Mouse (Mus musculus) kidney, adult 9 months (tissue): ENCODE measurements around the gene 4931406P16Rik.

ENCODE experiments used
- DNase-seq: peaks from one replicate; pipeline ENCODE4 v3.0.0; 2022

Gene 4931406P16Rik

DNA sequence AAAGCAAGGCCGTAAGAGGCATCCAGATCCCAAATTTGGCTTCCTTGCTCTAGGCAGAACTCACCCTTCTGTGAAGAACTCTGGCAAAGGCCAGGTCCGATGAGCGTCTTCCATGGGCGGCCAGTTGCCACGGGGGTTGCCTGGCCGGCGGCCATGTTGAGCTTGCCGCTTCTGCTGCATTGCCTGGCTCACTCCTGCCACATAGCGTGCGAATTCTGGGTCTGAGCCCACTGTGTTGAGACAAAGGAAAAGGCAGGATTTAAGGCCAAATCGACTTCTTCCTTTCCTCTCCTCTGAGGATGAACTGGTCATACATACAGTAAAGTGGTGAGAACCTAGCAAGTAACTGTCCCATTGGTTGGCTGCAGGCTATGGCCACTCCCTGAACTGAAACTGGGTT is 71.2 kb downstream of the 4931406P16Rik start:
- DNase-seq = no peak

DNA sequence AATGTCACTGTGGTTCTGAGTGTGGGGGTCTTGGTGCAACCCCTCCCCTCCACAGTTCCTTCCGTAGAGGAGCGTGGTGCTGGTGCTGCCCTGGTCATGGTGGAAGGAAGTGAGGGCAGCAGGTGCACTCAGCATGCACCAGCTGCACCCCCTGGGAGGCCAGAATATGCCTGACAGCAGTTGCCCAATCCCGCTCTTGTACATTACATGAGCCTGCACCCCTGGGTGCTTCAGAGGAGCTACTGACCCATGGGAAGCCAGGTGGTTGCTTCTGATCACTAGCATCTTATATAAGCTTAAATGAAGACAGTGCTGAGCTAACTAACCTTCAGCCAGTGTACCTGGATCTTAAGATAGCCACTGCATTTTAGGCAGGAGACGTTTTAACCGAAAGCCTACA is 75.3 kb downstream of the 4931406P16Rik start:
- DNase-seq = no peak

DNA sequence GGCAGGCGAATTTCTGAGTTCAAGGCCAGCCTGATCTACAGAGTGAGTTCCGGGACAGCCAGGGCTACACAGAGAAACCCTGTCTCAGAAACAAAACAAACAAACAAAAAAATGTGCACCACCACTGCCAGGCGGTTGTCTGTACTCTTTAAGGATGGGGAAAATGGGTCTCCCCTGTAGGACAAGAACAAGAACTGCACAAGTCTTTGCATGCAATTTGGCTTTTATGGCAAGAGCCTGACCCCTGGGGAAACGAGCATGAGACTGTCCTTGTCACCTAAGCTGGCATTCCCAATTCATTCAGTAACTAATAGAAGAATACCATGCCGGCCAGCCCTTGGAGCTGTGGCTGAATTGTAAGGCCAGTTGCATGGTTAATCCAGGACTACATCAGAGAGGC is 77.7 kb downstream of the 4931406P16Rik start:
- DNase-seq = no peak

DNA sequence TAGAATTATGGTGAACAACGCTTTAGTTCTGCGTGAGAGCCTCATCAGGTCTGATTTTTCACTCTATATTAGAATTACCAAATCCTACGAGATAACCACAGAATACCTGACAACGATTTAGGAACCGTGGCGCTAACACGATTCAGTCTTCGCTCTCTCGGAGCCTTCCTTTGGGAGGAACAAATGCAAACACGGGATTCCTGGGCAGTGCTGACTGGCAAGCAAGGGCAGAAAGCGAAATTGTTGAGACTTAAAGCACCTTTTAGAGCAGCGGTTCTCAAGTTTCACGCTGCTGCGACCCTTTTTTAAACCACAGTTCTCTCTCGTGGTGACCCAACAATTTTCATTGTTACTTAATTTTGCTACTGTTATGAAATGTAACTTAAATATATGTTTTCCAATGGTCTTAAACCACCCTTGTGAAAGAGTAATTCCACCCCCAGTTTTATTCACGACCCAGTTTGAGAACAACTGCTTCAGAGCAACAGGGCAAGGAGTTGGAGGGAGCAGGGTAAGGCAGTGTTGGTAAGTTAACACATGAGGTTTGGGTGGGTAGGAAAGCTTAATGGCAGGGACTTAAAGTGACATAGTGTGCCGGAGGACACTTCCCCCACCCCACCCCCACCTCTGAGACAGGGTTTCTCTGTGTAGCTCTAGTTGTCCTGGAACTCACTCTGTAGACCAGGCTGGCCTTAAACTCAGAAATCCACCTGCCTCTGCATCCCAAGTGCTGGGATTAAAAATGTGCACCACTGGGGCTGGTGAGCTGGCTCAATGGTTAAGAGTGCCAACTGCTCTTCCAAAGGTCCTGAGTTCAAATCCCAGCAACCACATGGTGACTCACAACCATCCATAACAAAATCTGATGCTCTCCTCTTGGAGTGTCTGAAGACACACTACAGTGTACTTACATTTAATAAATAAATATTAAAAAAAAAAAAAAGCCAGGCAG is 78.5 kb downstream of the 4931406P16Rik start:
- no peak for DNase-seq

DNA sequence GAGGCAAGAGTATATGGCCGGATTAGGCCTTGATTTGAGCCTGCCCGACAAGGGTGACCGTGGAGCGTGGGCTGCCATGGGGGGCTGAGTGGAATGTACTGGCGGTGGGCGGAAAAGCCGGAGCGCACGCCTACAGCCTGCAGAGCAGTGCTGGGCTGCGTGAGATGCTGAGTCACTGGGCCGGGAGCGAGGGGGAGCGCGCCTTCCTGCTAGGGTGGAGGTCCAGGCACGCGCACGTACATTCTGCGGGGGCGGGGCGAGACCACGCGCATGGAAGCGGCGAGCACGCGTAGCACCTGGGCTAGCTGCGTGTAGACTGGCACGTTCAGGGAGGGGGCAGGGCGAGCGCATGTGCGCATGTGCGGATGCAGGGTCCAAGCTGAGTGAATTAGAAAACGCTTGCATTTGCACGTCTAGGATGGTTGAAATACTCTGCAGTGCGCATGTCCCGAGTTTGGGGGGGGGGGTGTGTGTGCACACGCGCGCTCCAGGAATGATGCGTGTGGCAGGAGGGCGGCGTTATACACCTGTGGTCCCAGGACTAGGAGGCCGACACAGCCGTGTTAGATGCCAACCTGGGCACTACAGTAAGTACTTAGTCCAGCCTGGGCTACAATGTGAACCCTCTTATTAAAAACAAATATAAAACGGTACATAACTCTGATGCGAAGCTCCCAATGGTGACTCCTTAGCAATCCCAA is 79.3 kb downstream of the 4931406P16Rik start:
- DNase-seq = peak; percentile 100

DNA sequence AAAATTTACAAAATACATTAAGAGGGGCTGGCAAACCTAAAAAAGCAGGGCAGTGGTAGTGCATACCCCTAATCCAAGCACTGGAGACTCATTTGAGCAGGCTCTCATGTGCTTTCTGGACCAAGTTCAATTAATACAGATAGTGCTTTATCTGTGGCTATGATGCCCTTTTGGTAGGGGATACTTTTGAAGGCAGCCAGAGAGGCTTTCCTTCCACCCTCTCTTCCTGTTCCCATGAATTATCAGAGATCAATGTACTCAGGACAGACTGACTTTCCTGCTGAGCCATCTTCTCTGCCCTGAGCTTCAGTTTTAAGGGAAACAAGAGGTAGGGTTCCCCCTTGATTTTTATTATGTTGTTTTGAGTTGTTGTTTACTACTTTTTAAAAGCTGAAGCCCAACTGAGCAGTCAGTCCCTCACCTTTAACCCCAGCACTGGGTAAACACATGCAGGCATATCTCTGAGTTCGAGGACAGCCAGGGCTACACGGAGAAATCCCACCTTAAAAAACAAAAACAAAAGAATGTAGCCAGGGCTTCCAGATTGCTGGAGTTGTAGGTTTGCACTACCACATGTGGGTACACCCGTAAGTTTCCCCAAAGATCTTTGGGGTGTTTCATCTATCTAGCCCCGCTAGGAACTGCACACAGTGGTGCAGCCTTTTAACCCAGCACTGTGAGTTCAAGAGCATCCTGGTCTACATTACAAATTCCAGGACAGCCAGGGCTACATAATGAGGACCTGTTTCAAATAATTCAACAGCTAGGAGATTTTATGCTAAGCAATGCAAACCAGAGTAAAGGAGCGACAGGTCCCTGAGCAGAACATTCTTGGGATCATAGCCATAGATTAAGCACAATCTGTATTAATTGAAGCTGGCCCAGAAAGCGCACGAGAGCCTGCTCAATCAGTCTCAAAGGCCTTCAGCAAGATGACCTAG is 80.3 kb downstream of the 4931406P16Rik start:
- DNase-seq = no peak

DNA sequence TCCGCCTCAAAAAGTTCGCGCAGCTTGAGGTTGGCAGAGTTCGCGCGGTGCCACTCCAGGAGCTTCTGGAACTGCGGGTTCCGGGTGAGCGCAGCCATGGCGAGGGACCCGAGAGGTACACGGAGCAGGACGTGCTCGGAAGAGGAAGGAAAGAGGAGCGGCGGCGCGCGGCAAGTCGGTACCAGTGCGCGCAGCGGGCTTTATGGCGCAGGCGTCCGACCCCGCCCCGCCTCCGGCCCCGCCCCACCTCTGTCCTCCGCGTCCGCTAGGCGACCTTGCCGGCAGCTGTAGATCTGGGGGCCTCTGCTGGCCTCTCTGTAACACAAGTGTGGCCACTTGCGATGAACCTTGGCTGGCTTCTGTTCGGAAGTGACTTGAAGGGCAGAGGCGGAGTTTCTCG is 83.2 kb downstream of the 4931406P16Rik start, which contains the start of gene Gpi1:
Gene Gpi1, minus strand, starts transcription at position 221 of the 400 bp plus-strand sequence.
- peak; percentile 87 for DNase-seq

DNA sequence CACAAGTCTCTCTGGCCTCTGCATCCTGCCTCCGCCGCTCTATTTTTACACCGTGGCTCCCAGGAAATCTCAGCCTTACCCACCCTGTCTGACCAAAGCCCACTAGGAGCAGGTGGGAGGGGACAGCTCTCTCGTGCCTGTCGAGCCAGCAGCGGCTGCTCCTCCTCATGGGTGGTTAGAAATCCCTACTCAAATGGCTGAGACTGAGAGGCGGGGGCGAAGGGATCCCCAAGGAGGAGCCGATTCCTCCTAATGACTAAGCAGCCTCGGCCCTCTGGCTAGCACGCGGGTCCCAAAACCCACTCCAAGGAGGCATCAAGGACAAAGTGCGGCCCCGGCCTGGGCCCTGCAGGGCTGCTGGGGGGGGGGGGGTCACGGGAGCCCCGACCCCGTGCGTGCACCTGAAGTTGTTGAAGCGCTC is 83.7 kb downstream of the 4931406P16Rik start:
- DNase-seq = peak; percentile 59

DNA sequence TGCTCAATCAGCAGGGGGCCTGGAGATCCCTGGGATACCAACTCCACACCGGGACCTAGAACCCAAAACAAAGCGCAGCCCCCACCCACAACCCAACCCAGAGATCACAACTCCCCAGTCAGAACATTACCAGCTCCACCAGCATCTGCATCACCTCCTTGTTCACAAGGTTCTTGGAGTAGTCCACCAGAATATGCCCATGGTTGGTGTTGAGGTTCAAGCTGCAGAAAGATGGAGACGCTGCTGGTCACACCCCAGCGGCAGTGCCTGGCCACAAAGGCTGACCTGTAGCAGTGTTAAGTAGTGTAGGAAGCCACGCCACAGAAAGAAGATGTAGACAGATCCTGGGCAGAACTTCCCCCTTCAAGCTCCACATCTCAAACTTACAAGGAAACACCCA is 84.2 kb downstream of the 4931406P16Rik start:
- DNase-seq = no peak

DNA sequence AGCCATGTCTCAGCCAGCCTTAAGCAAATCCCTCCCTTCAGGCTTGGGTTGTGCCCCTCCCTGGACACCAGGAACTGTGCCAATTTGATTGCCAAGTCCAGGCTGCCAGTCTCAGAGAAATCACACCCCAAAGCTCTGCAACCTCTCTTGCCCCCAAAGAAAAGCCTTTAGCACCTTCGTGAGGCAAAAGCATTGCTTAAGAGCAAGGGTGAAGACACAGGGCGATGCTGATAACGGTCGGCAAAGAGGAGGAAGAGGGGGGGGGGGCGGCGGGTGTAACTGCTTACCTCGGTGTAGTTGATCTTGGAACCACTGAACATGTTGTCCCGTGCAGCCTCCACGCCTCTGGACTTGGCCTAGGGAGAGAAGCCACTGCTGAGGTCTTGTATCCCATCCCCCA is 84.7 kb downstream of the 4931406P16Rik start:
- DNase-seq = peak; percentile 31

DNA sequence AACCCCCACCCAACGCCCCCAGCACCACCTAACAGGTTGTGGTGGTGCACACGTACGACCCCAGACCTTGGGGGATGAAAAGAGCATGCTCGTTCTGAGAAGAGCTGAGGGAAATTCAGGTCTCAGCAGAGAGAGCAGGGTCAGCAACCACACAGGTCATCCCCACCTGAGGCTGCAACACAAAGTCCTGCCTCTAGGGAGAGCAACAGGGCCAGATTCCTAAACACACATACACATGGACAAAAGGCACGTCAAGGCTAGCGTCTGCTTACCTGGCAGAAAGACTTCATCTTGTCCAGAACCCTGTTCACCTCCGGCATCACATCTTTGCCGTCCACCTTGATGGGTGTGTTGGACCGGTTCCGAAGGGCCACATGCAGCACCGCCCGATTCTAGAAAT is 86.5 kb downstream of the 4931406P16Rik start:
- no peak for DNase-seq

DNA sequence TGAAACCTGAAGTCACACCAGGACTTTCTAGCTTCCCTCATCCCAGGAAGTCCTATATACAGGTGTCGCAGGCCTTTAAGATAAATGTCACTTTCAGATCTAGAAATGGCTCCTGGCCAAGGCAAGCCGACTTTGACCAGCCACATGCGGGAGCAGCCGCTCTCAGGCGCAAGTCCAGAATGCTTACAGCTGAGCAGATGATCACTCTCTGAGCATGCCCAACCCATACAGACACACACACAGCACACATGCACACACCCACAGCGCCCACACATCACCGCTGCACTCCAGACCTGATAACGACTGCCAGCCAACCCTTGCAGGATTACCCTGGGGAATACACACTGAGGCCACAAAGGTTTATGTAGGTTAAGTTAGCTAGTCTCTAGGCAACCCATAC is 87.3 kb downstream of the 4931406P16Rik start:
- peak; percentile 35 for DNase-seq

DNA sequence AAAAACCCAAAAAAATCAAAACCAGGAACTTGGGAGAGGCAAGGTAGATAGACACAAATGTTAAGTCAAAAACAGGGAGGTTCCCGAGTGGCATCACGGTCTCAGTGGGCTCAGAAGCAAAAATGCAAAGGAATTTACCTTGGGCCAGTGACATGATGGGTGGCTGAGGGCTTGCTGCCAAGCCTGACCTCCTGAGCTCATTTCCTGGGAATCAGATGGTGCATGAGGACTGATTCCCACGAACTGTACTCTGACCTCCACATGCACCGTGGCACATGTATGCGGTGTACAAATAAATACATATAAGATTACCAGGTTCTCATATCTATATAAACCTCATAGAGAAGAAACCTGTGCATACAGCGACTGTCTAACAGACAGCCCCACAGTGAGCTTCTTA is 89.0 kb downstream of the 4931406P16Rik start:
- DNase-seq = no peak

DNA sequence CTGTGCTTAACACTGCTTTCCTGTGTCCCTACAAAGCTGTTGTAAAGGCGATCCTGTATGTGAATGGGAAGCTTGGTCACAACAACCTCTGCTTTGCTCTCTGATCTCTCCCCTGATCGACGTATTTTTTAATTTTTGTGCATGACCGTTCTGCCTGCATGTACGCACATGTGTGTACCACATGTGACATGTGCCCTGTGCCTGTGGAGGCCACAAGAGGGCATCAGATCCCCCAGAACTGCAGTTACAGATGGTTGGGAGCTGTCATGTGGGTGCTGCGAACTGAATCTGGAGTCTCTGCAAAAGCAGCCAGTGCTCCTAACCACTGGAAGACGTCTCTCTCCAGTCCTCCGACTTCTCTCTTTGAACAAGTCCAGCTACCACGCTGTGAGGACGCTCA is 91.0 kb downstream of the 4931406P16Rik start:
- no peak for DNase-seq

DNA sequence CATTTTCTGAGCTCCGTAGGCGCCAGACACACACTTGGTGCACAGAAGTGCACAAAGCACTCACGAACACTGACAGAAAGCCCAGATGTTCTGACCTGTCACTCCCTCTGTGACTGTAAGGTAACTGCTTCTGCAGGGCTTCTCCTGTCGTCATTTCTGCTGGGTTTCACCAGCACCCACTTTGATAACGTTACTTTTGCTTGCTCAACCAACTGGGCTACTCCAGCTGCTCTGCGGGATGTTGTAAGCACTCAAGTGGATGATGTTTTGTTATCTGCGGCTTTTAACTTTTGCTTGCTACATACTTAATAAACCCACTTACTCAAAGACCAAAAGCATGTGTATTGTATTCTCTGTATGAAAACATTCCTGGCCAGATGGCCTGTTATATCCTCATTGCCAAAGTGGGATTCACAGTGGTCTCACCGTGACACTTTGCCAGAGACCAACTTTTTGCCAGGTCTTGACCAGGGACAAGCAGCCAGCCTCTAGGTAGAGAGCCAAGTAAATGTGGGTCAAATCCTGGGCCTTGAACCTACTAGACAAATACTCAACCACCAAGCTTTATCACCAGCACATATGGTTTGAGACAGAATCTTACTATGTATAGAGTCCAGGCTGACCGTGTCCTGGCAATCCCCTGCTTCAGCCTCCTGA is 91.6 kb downstream of the 4931406P16Rik start:
- DNase-seq = no peak

DNA sequence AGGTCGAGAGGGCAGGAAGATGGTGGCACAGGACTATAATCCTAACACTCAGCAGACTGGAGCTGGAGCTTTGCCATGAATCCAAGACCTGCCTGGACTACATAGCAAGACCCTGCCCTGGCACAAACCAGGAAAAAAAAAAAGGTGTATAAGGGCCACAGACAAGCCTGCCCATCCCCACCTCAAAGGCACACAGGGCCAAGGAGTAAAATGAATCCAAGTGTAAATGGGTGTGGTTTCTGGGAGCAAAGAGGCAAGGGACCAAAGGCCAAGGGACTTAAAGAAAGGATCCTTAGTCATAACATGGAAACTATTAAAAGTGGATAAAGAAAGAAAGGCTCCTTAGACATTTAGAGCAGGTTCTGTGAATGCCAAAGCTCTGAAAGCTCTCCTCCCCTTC is 94.9 kb downstream of the 4931406P16Rik start:
- DNase-seq = no peak

DNA sequence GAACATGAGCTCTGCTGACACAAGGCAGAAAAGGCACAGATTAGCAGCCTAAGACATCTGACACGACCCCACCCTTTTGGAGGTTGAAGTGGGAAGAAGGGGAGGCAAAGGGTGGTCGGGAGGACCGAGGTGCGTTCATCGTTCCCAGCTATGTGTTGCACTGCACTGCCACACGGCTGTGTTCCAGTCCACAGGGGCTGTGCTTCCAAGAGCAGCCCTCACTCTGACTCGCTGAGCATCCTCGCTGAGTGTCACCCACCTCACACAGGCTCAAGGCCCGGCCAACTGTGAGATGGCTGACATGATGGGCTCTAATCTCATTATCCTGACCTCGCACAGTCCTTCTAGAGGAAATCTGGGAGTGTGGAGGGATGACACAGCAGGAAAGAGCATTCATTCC is 96.9 kb downstream of the 4931406P16Rik start:
- no peak for DNase-seq

DNA sequence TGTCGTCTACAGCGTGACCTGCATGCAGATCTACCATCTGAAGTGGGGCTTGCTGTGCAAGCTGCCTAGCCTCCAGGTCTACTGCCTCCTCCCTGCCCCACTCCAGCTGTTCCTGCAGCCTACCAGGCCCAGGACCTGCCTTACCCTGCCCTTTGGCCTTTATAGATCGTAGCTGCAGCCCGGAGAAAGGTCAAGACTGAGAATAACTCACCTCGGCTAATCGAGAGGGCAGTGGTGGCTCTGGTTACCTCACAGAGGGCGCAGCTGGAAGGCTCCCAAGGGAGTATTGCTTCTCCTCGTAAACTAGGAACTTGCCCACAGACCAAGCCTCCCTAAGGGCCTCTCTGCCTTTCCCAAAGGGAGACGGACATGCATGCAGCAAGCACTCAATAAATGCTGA is 97.9 kb downstream of the 4931406P16Rik start:
- no peak for DNase-seq

DNA sequence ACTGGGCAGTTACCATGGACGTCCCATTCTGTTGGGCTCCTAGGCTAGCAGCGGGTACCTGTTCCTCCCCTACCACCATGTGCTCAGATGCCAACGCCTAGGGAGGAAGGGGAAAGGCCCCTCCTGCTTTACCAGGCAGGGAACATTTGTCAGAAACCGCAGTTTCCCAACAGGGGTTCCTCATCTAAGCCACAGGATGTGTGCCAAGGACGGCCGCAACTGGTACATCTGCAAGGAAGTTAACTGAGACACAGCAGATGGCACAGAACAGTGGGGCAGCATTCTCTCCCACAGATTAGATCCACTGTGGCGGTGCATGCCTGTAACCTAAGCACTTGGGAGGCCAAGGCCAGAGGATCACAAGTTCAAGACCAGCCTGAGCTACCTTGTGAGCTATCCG is 98.7 kb downstream of the 4931406P16Rik start:
- DNase-seq = no peak

DNA sequence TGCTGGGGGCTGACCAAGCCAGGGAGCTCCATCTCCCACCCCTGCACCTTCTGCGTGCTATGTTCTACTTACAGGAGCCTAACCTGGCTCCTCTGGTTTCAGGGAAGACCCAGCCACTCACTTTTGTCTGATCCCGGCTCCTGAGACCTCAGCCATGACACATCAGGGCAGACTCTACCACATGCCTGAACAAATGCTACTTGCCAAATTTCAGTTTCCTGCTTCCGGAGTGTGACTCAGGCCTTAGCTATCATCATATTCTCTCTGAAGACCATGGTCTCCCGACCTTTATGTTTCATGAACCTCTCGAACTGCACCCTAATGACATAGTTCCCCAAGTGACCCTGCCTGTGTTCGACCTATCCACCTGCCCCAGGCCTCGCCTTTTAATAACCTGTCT is 100.1 kb downstream of the 4931406P16Rik start:
- DNase-seq = no peak

DNA sequence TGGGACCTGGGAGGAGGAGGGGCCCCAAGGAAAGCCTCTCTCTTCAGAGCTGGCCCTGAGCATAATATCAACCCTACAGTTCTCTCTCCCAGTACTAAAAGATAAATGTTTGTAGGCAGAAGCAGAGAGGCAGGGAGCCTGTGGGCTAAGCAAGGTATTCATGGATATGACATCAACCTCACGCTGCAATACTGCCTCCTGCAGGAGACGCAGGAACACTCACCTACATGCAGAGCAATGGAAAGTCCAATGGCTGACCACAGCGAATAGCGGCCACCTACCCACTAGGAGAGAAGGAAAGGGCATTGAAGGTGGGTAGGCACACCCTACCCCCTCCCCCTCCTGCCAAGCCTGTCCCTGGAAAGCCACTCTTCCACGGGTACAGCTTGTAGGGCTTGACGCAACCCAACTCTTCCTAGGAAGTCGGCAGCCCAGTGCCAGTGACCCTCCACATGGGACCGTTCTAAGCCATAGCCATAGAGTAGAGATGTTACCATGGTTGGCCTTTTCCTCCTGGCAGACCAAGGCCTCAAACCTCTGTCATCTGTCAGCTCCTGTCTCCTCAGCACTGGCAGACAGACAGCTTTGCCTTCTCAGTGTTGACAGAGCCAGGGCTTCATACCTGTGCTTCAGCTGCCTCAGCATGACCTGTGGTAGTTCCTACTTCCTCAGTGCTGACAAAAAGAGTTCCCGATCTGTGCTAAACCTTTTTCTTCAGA is 105.2 kb downstream of the 4931406P16Rik start:
- DNase-seq = no peak

DNA sequence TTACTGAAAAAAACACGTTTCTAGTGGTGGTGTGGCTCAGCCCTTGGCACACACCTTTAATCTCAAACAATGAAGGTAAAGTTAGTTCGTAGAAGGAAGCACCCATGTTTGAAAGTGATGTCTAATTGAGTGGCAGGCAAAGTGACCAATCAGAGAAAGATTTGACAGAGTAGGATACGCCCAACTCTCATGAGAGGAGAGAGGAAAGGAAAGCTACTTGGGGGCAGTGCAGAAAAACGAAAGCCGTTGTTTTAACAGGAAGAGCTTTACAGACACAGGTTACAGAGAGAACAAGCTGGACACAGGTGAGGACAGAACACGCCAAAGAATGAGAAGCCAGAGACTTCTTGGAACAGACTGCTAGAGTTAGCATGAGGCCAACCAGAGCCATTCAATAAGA is 107.0 kb downstream of the 4931406P16Rik start:
- no peak for DNase-seq
